Mouse (Mus musculus) adrenal gland, adult 8-10 months (tissue): ENCODE measurements around the gene Tmem26. TPM values are rescaled to one million over a fixed set of nuclear protein-coding genes. Genes with fewer than 3 reads are reported as not detected.
"Not testable (repeated sequence)": the region's sequence is repeated elsewhere in the genome, so short reads cannot be mapped to it uniquely, and the experiment has no call there.

Experiments used
- DNase-seq: peaks from one replicate; pipeline ENCODE4 v3.0.0; 2022
- total RNA-seq, 4 experiments: library from RNA; stranded (reverse); gene quantifications; 2 replicates each; pipeline ENCODE4 v1.2.4; 2022

The Tmem26 gene
- total RNA-seq: 1 to 10 TPM; 4.1 to 7.1 (median 5.8) TPM

DNA sequence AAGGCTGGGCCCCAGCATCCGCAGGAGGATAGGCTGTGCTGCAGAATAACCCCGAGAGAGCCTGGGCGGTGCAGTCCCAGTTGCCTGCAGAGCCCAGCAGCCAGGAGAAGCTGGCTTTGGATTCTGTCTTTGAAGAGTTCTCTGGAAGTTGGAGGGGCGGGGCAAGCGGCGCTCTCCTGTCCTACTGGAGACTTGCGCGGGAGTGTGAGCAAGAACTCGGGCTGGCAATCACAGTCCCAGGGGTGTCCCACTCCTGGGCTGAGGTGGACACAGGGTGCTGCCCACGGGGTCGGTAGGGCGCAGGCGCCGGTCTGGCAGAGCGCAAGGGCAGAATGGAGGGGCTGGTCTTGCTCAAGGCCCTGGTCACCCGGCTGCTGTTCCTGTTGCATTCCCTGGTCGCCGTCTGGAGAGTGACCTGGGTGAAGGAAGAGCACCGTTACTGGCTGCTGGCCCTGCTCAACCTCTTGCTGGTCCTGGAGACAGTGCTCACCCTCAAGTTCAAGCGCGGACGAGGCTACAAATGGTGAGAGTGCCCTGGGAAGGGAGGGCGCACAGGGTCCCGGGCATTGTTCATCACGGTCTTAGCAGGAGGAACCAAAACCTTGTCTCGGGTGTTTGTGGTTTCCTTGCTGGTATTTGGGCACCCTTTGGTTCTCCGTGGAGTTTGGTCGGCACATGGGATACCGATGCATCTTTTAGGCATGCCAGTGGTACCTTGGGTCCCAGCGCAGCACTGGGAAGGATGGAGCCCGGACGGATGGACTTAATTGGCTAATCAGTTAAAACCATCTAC, at the start of gene Tmem26:
TSS of gene Tmem26 (plus strand) at position 79 of the 793 bp plus-strand sequence.
- peak; percentile 38 for DNase-seq

DNA sequence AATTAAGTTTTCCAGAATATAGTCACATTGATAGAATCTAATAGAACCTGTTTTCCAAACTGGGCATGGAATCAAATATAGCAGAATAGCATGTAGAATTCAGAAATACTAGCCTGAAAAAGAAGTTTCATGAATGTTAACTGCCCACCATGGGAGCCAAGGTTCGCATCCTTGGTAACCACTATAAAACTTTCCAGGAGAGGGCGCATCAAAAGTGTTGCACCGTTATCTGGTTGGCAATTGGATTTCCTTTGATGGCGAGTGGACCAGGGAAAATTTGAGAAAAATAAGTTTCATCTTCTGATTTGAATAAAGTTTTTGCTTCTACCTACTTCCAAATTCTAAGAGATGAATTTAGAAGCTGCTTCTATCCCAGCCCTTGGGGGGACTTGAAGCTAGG, 44.8 kb upstream of the Tmem26 start:
- no peak for DNase-seq

DNA sequence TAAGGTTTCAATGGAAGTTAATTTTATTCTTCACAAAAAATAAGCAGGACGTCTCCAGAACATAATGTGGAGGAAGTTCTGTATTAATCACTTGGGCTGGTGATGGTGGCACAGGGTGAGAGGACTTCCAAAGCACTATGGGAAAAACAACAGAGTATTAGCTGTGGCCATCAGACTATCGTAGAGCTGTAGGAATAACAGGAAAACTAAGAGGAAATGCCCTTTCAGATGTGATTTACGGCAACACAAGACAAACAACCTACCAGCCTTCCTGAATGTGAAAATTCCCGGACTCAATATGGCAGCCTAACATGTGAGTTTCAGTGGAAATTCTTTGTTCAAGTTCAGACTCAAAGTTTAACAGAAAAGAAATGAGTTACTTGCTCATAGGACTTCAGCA, 42.2 kb upstream of the Tmem26 start:
- DNase-seq: no peak

DNA sequence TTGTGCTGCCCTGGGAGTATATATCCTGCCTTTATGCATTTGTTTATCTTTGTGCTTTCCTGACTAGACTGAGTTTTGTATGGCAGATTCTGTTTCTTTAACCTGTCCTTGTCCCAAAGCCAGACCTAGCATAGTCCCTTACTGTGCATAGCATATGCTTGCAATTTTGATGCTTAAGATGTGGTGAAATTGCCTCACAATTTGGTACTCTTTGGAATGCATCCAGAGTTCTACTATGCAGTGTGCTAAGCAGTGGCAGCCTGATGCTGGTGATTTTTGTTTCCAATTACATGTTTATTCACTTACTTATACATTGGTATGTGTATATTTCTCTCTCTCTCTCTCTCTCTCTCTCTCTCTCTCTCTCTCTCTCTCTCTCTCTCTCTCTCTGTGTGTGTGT, 37.9 kb upstream of the Tmem26 start:
- no peak for DNase-seq

DNA sequence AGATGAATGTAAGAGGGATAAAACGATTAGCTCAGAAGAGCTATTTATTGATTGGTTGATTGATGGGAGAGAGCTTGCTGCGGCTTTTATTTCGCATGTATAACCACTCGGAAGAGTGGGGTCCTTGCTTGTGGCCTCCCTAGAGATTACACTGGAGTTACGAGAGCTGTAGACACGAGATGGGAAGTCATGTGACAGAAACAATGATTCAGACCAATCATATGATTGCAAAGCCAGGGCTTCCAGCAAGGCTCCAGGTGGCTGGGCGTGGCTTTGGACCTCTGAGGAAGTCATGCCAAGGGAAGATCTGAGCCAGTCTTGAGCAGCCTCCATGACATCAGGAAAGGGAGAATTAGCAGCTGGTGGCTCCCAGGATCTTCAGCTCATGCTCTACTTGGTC, 32.3 kb upstream of the Tmem26 start:
- no peak for DNase-seq

DNA sequence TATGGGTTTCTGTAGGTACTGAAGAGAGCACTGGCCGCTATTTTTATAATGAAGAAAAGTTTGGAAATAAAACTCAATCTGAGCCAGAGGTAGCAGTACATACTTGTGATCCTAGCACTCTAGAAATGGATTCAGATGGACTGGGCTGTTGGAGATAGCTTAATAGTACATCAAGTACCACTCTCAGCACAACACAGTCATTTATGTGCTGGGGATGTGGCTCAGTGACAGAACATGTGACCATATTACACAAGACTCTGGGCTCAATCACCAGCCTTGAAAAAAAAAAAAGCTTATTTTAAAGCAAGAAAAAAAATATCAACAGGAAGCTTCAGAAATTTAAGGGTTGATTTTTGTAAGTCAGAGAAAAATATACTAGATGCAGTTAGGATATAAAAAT, 31.0 kb upstream of the Tmem26 start:
- no peak for DNase-seq

DNA sequence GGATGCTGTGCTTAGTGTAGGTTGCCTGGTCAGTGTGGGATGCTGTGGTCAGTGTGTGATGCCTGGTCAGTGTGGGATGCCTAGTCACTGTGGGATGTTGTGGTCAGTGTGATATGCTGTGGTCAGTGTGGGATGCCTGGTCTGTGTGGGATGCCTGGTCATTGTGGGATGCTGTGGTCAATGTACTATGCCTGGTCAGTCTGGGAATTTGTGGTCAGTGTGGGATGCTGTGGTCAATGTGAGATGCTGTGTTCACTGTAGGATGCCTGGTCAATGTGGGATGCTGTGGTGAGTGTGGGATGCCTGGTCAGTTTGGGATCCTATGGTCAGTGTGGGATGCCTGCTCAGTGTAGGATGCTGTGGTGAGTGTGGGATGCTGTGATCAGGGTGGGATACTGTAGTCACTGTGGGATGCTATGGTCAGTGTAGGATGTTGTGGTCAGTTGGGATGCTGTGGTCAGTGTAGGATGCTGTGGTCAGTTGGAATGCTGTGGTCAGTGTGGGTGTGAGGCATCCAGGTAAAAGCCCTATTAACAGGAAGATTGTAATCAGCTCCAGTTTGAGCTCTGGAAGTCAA, 27.6 kb upstream of the Tmem26 start:
- DNase-seq: no peak

DNA sequence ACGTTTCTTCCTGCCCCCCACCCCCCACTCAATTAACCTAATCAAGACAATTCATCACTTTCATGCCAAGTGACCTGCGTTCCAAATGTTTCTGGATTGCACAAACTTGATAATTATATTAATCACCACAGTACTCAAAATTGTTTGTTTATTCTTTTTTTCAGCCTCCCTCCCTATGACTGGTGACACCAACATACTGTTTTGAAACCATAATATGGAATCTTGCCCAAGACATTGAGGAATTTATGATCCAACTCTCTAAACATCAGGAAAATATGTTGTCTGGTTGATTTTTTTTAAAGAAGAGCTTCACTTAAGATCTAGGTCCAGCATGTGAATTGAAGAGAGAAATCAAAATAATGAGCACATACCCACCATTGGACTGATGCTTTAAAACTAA, 19.2 kb upstream of the Tmem26 start:
- DNase-seq: no peak

DNA sequence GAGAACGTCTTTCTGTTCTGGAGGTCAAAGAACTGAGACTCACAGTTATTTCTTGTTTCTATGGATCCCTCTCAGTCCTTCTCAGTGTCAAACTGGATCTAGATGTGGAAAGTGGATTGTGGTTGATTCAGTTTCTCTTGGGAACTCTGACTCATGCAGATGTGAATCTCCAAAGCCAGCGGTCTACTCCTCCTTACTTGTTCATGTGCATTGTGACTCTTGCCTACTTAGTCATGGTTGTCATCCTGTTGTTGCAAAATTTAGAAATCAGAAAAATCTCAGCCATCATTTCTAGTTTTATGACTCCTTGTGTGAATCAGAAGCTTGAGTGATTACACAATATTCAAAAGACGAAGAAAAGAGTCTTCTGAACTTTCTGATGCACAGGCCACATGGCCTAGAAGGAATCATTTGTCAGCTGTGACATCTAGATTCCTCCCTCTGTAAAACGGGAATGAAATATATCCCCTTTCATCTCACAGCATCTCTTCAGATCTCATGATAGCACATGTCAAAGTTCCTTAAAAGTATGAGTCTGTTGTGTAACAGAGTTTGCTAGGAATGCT, 17.9 kb upstream of the Tmem26 start:
- DNase-seq: no peak

DNA sequence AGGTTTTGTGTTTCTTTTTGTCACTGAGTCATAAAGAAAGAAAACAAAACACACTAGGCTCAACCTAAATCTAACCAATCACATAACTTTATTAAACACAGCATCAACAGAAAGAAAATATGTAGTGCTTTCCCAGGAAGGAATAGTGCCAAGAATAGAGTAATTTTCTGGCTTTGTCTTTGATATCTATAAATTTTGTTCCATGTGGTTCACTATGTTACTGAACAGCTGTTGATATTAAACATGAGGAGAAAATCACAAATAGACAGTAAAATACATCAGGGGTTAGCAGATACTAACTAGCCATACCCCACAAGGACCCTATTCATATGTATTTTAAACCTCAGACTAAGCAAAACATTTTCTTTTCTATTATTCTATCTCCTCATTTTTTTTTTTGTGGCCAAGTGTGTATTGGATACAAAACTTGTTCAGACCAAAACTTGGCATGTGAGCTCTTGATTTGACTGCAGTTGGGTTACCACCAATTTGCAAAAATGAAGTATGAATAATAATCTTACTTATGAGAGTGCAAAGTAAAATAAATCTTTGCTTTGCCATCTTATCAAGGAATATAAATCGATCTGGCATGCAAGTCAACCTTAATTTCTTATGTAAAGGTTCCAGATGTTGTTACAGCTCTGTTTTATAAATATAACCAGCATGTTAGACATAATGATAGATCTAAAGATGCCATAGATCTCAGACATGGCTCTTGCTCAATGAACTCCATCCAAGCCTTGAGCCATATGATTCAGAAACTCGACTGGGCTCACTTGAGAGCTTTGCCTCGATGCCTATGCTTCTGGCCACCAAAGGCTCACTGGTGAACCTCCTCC, 16.2 kb upstream of the Tmem26 start:
- DNase-seq: no peak

DNA sequence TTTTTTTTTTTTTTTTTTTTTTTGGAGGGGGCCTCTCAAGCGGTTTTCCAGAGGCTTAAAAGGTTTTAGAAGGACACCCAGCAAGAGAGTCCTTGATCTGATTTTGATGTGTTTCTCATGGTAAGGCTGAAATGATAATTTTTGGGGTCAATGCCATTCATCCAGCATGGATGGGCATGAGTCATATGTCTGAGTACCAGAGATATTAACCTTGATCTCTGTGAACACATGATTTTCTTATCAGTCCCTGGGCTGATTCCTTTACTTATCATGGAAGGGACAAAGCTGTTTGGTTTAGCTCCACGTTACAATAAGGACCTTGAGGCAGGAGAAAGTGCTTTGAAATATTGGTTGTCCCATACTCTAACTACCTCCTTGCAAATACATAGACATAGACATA, 10.5 kb upstream of the Tmem26 start:
- peak; percentile 43 for DNase-seq

DNA sequence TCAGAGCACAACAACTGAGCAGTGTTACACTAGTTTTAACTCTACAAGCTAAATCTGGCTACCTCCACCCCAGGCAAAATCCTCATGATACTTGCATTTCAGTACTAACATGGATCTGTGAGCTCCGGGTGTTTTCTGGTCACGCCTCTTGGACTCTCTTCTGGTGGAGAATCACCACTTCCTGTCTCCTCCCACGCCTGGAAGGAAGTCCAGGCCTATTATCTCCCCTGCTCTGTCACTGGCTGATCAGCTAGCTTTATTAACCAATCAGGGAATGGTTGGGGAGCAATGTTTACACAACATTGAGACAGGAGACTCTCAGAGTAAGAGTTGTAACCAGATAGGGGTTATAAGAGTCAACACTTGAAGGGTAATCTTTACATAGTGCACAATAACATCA, 9.1 kb upstream of the Tmem26 start:
- DNase-seq: no peak

DNA sequence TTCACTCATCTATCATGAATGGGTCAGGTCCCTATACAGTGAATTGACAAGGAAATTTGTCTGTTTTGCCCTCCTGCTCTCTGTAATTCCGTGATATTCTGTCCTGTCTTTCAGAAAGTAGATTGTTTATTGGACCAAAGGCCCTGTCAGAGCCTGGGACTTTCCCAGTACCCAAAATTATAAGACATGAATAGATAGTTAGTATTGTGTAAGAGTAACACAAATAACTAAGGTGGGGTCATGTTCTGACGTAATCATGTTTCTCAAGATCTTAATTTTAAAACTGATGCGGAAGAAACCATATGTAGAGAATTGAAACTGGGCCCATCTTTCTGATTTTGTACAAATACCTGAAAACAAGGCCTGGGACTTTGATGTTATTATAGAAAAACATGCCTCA, 8.1 kb upstream of the Tmem26 start:
- DNase-seq: no peak

DNA sequence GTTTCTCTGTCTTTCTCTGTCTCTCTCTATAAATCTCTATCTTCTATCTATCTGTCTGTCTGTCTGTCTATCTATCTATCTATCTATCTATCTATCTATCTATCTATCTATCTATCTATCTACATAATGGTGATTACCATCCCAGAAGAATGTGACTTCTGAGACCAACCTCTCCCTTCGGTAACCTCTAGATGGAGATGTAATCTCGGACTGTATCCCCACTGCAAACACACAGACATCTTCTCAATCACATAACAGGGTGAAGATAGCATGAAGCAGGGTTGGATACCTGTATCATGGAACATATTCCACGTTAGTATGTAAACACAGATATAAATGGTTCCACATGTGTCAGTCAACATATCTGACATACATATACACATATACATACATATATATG, 5.1 kb upstream of the Tmem26 start:
- no peak for DNase-seq

DNA sequence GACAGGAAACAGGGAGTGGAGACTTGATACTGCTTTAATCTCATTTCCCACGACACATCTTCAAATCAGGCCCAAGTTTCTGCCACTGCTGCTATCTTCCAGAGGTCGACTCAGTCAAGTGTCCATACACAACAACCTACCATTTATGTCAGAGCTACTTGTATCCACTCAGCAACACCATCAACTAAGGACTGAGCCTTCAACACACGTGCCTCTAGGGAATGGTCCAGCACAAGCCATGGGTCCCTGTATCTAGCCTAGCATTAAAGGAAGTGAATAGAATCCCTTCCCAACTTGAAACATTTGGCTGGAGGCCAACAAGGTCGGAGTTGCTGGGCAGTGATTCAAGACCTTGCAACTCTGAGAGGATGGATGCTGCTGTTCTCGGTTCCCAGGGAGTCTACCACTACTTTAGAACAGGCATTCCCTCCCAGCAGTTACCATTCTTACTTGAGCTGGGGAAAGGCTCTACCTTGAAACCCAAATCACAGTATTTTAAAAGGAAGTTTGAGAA, 2.5 kb upstream of the Tmem26 start:
- DNase-seq: peak; percentile 55

DNA sequence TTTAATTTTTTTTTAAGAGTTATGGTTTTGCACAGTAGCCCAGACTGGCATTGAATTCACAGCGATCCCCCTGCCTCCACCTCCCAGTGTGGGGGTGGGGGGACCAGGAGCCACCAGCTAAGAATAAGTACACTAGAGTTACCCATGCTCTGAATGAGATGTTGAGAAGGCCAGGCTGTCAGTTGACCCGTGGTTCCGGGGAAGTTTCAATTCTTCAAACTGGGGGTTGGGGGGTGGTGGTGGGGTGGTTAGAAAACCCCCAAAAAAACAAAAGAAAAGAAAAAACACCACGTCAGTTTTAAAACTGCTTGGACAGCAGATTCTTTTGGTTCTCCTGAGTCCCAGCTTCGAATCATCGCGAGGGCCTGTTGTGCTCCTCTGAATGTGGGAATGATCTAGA, 431 bp upstream of the Tmem26 start:
- DNase-seq: no peak

DNA sequence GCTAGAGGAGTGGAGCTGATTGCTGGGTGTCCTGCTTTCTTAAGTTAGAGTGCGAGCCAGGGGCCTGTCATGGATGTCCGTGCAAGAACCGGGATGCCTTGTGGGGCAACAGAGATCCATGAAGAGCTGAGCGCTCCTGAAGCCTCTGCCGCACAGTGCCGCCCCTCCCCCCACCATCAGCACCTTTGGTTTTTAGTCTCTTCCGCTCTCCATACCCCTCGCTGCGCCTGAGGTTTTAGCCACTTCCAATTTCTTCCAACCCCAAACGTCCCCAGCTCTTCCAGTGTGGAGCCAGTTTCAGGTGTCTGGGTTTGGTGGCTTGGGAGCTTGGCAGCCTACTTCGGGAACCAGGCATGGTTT, 895 bp downstream of the Tmem26 start:
- DNase-seq: no peak

DNA sequence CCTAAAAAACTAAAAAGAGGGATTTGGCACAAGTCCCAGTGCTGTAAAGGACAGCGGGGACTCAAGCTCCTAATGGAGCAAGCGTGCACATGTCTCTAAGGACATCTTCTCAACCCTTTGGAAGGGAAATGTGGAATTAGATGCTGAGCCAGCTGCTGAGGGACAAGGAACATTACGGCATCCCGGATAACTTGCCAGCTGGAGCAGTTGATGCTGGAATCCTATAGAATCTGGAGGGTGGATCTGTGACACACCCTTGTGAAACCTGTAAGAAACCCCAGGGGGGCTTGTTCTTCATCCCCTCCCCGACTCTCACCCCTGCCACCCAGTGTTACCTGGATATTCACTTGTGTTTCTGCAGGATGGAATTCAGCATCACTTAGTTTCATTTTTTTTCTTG, 4.0 kb downstream of the Tmem26 start:
- DNase-seq: no peak

DNA sequence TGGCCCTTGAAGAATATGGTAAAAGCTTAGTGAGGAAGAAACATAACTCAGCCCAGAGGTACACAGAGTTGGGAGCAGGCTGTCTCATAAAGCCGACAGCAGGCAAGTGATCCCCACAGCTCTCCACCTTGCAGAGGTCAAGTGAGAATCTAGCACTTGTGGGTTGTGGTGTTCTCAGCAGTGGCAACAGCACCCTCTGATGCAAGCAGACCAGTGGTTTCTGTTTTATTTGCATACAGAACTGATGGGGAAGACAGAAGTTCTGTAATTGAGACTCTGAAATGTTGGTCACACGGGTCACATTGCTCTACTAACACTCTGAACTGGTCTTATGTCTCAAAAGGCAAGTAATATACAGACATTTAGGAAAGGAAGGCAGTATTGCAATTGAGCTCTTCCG, 12.2 kb downstream of the Tmem26 start:
- DNase-seq: no peak

DNA sequence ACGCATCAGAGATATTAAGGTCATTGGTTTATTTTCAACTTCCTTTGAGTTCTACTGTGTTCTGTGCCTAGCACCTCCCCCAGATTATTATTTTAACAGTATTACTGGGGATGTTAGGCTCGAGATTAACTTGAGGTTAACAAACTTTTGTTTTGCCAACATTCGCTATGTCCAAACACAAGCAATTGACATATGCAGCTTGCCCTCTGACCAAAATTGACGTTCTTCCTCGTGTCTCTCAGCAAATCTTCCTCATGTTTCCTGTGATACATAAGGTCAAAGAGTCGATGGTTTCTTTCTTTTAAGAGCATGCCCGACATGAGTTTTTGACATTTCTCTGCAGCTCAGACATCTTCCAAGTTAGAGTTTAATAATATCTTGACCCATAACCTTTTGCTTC, 13.9 kb downstream of the Tmem26 start:
- DNase-seq: no peak

DNA sequence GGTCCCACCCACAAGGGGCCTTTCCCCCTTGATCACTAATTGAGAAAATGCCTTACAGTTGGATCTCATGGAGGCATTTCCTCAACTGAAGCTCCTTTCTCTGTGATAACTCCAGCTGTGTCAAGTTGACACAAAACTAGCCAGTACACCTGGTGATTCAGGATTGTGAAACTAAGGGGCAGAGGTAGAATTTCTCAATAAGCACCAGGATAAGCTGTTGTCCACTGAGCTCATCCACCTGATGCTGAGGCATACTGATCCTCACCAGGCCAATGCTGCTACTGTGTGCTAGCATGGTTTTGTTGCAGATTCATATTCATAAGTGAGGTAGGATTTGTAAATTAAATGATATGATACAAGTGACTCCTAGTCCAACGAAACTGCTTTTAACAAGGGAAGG, 15.5 kb downstream of the Tmem26 start:
- not testable (repeated sequence) for DNase-seq

DNA sequence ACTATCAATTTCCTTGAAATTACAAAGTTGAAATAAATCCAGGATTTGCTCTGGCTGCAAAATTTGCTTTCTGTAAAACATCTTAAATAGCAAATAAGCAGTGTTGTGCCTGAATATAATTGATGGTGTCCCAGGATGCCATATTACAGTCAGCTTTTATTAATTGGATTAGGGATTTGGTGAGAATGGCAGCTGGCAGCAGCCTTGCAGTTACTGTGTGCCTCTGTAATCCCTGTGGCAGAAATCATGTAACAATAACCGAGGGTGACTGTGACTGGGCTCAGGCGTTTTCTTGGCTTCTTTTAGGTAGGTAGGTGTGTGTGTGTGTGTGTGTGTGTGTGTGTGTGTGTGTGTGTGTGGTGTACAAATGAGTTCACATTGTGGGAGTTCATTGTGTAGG, 16.8 kb downstream of the Tmem26 start:
- DNase-seq: no peak

DNA sequence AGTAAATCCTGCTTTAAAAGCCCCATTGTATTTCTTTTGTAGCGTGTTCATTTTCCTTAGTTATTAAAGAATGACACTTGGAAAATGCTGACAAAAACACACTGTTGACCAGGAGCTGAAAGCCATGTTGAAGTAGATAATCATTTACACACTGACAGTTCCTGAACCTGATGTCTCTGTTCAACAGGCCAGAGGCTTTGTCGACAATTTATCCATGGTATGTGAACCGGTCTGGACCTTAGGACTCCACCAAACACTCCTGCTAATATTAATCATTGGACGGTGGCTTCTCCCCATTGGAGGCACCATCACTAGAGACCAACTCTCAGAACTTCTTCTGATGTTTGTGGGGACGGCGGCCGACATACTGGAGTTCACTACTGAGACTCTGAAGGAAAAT, 27.5 kb downstream of the Tmem26 start:
- no peak for DNase-seq
